Mouse (Mus musculus) forebrain, embryonic 13.5 days (tissue): Measurements from ENCODE around the gene Plb1. TPM values are rescaled to one million over a fixed set of nuclear protein-coding genes. Genes with fewer than 3 reads are reported as not detected.

Experiments
- ATAC-seq: fragments of 200-750 bp; cut with Nextera tagmentation; 2 replicates; pipeline ENCODE4 v1.8.0; 2017
- H3K27ac ChIP-seq: fragments of 300-500 bp; sonication (generic); 2 replicates; pipeline ENCODE4 v1.5.1; 2015; ENCODE audit warnings: inconsistent platforms, mild to moderate bottlenecking, moderate library complexity
- H3K27me3 ChIP-seq: fragments of 300-500 bp; sonication (generic); 2 replicates; pipeline ENCODE4 v1.6.1; 2015; ENCODE audit warnings: mild to moderate bottlenecking, inconsistent platforms
- H3K36me3 ChIP-seq: fragments of 300-500 bp; sonication (generic); 2 replicates; pipeline ENCODE4 v1.6.1; 2015; ENCODE audit warnings: mild to moderate bottlenecking, inconsistent platforms; ENCODE audit not compliant: poor library complexity, severe bottlenecking
- H3K4me1 ChIP-seq: fragments of 300-500 bp; sonication (generic); 2 replicates; pipeline ENCODE4 v1.6.1; 2015; ENCODE audit warnings: inconsistent platforms
- H3K4me2 ChIP-seq: fragments of 300-500 bp; sonication (generic); 2 replicates; pipeline ENCODE4 v1.6.1; 2015; ENCODE audit warnings: inconsistent platforms, mild to moderate bottlenecking, moderate library complexity
- H3K4me3 ChIP-seq: fragments of 300-500 bp; sonication (generic); 2 replicates; pipeline ENCODE4 v1.5.1; 2015; ENCODE audit warnings: mild to moderate bottlenecking, inconsistent platforms
- H3K9ac ChIP-seq: fragments of 300-500 bp; sonication (generic); 2 replicates; pipeline ENCODE4 v1.6.1; 2015; ENCODE audit warnings: mild to moderate bottlenecking, inconsistent platforms
- H3K9me3 ChIP-seq: fragments of 300-500 bp; sonication (generic); replicated peaks from 2 replicates; pipeline ENCODE4 v1.6.1; 2016; ENCODE audit warnings: inconsistent platforms
- WGBS: fragments of 180-500 bp; shearing (Covaris S2); methylation state at CpG from one replicate; pipeline ENCODE4 v1.1.7; 2015; 5-methylcytosine and 5-hydroxymethylcytosine counted together
- polyA plus RNA-seq: library from polyadenylated mRNA; unstranded; fragments of >200 nt; fragmentation: Nextera tagmentation; extraction: Ambion mirVana; gene quantifications from 2 replicates; pipeline ENCODE4 v1.2.1, GENCODE M21; 2015

Gene Plb1
- polyA plus RNA-seq, 1 experiment from 2014 or later = not detected

DNA sequence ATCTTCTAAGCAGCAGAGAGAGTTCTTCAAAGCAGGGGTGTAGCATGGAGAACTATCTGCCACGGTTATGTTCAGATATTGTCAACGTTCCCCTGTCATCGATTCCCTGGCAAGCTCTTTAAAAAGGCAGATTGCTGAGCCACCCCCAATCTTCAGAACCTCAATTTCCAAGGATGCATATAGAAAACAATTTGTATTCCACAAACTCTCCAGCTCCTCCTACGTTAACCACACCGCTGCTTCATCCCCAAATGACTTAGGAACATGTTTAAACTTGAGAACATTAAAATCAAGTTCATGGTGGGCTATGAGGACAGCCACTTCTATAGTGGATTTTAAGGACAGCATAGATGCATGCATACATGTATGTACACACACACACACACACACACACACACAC lies 138.7 kb downstream of the Plb1 start:
- Histone ChIP-seq H3K9me3 (no peaks in the 10 kb centered on the region), H3K4me3 (no peak overlapping the region), H3K4me1 (no peaks in the 10 kb centered on the region), H3K9ac (no peak overlapping the region), H3K27ac (no peak overlapping the region), H3K27me3 (0 out of 2 replicates have a peak, but pooled peaks cover under 1% of the 10 kb centered on the region), H3K4me2 (no peak overlapping the region), H3K36me3 (no peaks in the 10 kb centered on the region)
- 92% methylated on average over 5 of the region's 5 CpGs for WGBS
- no peak for ATAC-seq

DNA sequence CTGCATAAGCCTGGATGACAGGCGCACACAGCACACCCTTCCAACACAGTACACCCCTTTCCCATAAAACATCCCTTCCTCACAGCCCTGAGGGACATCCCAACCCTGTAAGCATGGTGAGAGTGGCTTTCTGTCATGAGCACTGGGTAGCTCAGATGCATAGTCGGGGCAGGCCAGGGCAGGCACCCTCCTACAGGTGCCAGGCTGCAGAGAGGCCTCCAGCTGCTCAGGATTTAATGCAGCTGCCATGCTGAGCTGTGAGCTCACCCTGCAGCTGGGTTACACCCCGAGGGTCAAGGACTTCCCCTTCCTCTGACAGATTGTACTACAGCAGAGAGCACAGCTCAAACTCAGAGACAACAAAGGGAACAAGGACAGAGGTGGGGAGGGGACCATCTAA lies 146.0 kb downstream of the Plb1 start:
- no peak overlapping the region for H3K4me2 ChIP-seq
- H3K4me1 ChIP-seq = no peaks in the 10 kb centered on the region
- no peak for ATAC-seq
- no peaks in the 10 kb centered on the region for H3K36me3 ChIP-seq
- H3K27me3 ChIP-seq = no peaks in the 10 kb centered on the region
- H3K27ac ChIP-seq = no peak overlapping the region
- no peaks in the 10 kb centered on the region for H3K9me3 ChIP-seq
- H3K9ac ChIP-seq = no peak overlapping the region
- no peak overlapping the region for H3K4me3 ChIP-seq
- 51% methylated on average over 3 of the region's 3 CpGs for WGBS

DNA sequence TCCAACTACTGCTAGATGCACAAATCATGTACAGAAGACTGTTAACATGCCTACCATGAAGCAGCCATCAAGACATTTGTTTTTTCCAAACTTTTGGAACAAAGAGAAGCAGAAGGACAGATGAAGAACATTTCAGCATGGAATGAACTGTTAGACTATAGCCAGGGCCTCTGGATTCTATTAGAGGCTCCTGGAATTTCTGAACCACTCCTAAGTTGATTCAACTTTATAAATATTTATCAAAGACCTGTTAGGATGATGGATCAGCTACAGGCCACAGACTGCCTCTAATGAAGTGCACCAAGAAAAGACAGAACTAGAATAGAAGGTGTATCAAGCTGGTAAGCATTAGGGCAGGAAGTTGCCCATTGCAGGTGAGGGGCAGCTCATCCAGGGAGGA lies 156.1 kb downstream of the Plb1 start:
- H3K9ac ChIP-seq = no peak overlapping the region
- no peaks in the 10 kb centered on the region for H3K9me3 ChIP-seq
- no peaks in the 10 kb centered on the region for H3K4me1 ChIP-seq
- no peaks in the 10 kb centered on the region for H3K27me3 ChIP-seq
- H3K4me3 ChIP-seq = no peak overlapping the region
- H3K36me3 ChIP-seq = no peaks in the 10 kb centered on the region
- H3K27ac ChIP-seq = no peak overlapping the region
- ATAC-seq = no peak
- H3K4me2 ChIP-seq = no peak overlapping the region

DNA sequence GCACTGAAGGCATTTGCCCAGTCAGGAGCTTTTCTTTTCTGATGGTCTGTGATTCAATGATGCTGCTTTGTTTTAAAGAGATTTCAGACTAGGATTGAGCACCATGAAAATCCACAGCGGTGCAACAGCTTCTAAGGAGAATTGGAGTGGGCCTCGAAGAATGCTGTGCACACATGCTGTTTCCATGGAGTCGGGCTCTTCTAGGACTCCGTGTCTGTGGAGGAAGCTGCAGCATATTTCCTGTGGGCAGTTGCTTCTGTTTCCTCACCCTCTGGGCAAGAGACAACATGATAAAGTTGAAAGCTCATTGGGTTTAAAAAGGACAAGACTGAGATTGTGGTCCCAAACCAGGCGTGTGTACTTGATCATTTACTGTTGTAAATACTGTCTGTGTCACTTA lies 157.8 kb downstream of the Plb1 start:
- 85% methylated on average over 5 of the region's 5 CpGs for WGBS
- Histone ChIP-seq H3K27ac (no peak overlapping the region), H3K9ac (no peak overlapping the region), H3K4me3 (no peak overlapping the region), H3K27me3 (no peaks in the 10 kb centered on the region), H3K9me3 (no peaks in the 10 kb centered on the region), H3K36me3 (no peaks in the 10 kb centered on the region), H3K4me1 (no peaks in the 10 kb centered on the region), H3K4me2 (no peak overlapping the region)
- no peak for ATAC-seq

DNA sequence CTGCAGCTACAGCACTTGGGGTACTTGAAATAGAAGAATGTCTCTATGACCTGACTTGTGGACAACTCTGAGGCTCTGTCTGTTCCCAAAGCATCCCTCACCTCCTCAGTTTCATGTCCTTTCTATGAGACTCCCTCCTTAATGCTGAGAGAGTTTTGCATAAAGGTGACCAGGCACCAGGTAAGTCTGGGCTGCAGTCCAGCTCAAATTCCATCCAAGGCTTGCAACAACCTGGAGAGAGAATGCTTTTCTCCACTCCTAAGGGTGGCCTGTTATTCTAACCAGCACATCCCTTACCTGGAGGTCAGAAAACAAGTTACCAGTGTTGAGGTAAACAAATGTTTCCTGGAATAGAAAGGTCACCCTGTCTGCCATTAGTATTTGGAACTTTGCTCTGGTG lies 159.8 kb downstream of the Plb1 start:
- H3K9ac ChIP-seq = no peak overlapping the region
- H3K9me3 ChIP-seq = no peaks in the 10 kb centered on the region
- no peaks in the 10 kb centered on the region for H3K27me3 ChIP-seq
- H3K27ac ChIP-seq = no peak overlapping the region
- no peaks in the 10 kb centered on the region for H3K4me1 ChIP-seq
- no peaks in the 10 kb centered on the region for H3K36me3 ChIP-seq
- no peak for ATAC-seq
- no peak overlapping the region for H3K4me3 ChIP-seq
- H3K4me2 ChIP-seq = no peak overlapping the region

DNA sequence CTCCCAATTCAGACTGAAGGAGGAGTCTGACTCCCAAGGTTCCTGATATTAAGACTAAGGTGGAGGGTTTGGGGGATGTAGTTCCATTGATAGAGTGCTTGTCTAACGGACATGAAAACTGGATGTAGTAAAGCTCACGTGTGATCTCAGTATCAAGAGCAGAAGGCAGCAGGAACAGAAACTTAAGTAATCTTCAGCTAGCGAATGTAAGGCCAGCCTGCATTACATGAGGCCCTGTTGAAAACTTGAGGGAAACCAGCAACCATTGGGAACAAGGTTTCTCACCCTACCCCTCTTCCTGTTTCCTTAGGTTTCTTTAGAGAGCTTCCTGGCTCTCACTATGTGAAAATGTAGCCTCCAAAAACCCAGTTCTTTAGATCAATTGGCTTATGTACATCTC lies 162.1 kb downstream of the Plb1 start:
- H3K36me3 ChIP-seq = no peaks in the 10 kb centered on the region
- no peaks in the 10 kb centered on the region for H3K4me1 ChIP-seq
- no peak overlapping the region for H3K4me2 ChIP-seq
- ATAC-seq = no peak
- no peaks in the 10 kb centered on the region for H3K9me3 ChIP-seq
- H3K4me3 ChIP-seq = no peak overlapping the region
- H3K9ac ChIP-seq = no peak overlapping the region
- H3K27ac ChIP-seq = no peak overlapping the region
- 85% methylated on average over 3 of the region's 3 CpGs for WGBS
- H3K27me3 ChIP-seq = no peaks in the 10 kb centered on the region

DNA sequence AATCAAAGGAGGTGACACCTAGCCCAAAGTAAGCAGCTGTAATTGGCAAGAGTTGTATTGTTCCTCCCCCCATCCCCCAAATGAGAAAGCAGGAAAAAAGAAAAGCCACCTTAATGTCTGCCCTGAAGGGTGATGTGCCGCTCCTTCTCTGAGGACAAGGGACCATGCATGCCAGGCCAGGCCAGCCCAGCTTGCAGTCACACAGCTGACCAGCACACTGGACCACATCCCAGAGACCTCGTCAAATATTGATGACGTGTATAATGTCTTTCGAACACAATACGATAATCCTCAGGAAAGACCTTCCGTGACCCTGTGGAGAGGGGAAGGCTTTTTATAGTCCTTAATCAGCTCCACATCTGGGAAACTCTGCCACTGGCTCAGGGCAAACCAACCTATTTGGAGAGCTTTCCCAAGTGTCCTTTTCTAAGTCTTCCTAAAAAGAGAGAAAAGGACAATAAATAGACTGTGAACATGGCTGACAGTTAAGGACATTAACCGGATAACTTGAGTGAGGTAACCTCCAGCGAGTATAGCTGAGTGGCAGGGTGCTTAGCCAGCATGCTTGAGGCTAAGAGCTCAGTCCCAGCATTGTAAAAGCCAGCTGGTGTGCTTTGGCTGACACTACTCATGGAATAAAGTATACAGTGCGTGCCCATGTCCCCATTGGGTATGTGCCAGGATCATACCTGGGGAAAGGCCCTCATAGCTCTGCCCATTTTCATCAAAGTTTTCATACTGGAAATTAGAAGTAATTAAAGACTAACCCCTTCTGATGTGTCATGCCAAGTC lies 162.8 kb downstream of the Plb1 start:
- Histone ChIP-seq H3K4me1 (no peaks in the 10 kb centered on the region), H3K4me2 (no peak overlapping the region), H3K9me3 (no peaks in the 10 kb centered on the region), H3K36me3 (no peaks in the 10 kb centered on the region), H3K27ac (no peak overlapping the region), H3K9ac (no peak overlapping the region), H3K27me3 (no peaks in the 10 kb centered on the region), H3K4me3 (no peak overlapping the region)
- 80% methylated on average over 9 of the region's 9 CpGs for WGBS
- ATAC-seq = no peak

DNA sequence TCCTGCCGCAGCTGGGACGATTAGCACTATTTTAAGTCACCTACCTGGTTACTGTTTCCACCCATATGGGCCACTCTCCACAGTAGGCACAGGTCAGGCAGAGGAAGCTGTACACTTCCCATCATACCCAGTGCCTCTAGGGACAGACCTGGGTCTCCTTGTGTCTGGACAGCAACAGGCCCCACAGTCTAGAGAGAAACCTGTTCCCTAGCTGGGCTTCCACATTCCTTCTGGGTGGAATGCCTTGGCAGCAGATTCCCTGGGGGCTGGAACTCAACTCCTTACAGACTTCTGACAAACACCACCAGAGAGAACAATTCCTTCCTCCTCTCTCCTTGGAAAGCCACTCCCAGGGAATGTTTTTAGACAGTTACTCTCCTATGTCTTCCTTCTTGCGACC lies 165.2 kb downstream of the Plb1 start:
- 86% methylated on average over 3 of the region's 3 CpGs for WGBS
- no peak for ATAC-seq
- no peaks in the 10 kb centered on the region for H3K36me3 ChIP-seq

DNA sequence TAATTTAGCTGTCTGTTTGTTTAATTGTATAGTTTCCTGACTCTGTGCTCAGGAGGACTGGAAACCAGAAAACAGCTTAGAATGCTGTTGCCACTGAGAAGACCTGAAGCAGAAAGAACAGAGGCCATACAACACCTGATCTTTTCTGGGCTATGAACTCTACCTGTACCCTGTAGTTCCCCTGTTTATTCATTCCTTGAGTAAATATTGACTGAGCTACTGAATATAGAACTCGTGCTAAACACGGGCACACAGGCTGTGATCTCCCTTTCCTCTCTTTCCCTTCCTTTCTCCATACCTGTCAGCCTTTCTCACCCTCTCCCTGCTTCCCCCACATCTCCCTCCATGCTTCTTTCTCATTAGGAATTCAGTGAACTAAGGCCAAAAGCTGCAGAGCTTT lies 168.4 kb downstream of the Plb1 start:
- H3K4me3 ChIP-seq = no peak overlapping the region
- H3K9ac ChIP-seq = no peak overlapping the region
- 72% methylated on average over 2 of the region's 2 CpGs for WGBS
- no peak for ATAC-seq
- no peaks in the 10 kb centered on the region for H3K36me3 ChIP-seq
- H3K27me3 ChIP-seq = no peaks in the 10 kb centered on the region
- H3K9me3 ChIP-seq = no peaks in the 10 kb centered on the region
- H3K4me1 ChIP-seq = peaks cover 7% of the 10 kb centered on the region; the same call in 1 of the 2 replicates
- H3K4me2 ChIP-seq = no peak overlapping the region
- no peak overlapping the region for H3K27ac ChIP-seq

More for the DNA sequence above, 165.2 kb downstream of the Plb1 start:
- H3K27ac ChIP-seq = no peak overlapping the region
- H3K4me2 ChIP-seq = no peak overlapping the region
- no peak overlapping the region for H3K9ac ChIP-seq
- no peak overlapping the region for H3K4me3 ChIP-seq
- no peaks in the 10 kb centered on the region for H3K9me3 ChIP-seq
- H3K4me1 ChIP-seq = no peaks in the 10 kb centered on the region
- H3K27me3 ChIP-seq = no peaks in the 10 kb centered on the region

DNA sequence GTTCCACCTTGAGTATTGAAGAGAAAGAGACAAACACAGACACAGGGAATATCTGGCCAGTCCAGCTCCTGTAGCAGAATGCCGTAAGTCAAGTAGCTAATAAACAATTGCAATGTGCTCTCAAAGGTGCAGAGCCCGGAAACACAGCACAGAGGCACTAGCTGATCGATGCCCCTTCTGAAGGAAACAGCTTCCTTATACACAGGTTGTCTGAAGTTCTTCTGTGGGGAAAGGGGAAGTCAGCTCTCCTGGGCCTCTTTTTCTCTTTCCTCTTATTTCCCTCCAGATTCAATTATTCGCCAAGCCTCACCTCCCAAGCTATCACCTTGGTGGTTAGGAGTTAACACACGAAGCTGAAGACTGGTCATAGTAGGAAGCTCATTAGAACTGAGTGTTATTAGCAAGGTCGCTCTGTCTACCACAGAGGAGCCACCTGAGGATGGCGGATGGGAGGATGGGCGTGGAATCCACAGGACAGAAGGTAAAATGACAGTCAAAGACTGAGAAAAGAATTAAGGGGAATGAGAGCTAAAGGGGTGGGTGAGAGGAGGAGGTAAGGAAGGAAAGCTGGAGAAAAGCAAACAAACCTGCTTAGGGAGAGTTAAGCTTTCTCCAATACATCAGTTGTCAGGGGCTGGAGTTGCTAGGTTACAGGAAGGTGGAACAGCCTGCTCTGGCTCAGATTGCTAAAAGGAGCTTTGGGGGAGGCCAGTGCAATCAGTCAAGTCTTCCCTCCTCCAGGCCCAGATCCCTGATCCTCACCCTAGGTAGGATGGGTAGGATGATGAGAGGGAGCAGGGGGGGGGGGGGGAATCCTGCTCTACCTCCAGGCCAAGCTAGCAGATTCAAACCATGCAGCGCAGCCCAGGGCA lies 170.8 kb downstream of the Plb1 start:
- H3K27me3 ChIP-seq = no peaks in the 10 kb centered on the region
- H3K4me1 ChIP-seq = peaks cover 7% of the 10 kb centered on the region; the same call in 1 of the 2 replicates
- WGBS = 80% methylated on average over 9 of the region's 9 CpGs
- ATAC-seq = no peak
- H3K4me2 ChIP-seq = no peak overlapping the region
- no peaks in the 10 kb centered on the region for H3K36me3 ChIP-seq
- no peak overlapping the region for H3K9ac ChIP-seq
- no peaks in the 10 kb centered on the region for H3K9me3 ChIP-seq
- no peak overlapping the region for H3K27ac ChIP-seq
- H3K4me3 ChIP-seq = no peak overlapping the region

DNA sequence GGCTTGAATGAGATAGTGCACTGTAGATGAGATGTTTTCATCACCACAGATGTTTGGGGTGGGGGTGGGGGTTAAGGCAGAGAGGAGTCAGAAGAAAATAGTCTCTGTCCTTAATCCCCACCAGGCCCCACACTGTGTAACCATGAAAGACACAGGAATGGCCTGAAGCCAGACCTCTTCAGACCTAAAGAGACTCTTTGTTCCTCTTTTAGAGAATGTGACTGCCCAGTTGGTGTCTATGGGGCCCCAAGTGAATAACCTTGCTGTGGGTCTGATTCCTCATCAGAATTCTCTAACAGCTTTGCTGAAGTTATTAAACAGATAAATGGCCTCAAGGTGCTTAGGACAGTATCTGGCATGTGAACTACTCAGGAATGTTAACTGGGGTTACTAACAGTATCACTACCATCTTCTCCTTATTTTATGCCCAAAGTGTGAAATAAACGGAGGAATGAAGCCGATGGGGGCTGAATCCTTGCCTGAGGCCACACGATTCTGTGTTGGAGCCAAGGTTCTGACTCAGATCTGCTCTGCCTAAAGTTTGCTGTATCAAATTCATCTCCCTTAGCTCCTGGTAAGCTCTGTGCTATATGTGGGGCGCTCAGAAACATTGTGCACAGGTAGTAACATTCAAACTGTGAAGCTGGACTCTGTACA lies 172.8 kb downstream of the Plb1 start:
- no peak overlapping the region for H3K4me2 ChIP-seq
- no peaks in the 10 kb centered on the region for H3K9me3 ChIP-seq
- peaks cover 7% of the 10 kb centered on the region; the same call in 1 of the 2 replicates for H3K4me1 ChIP-seq
- no peak for ATAC-seq
- no peaks in the 10 kb centered on the region for H3K36me3 ChIP-seq
- no peak overlapping the region for H3K27ac ChIP-seq
- no peak overlapping the region for H3K9ac ChIP-seq
- WGBS = 72% methylated on average over 4 of the region's 4 CpGs
- no peaks in the 10 kb centered on the region for H3K27me3 ChIP-seq
- no peak overlapping the region for H3K4me3 ChIP-seq

DNA sequence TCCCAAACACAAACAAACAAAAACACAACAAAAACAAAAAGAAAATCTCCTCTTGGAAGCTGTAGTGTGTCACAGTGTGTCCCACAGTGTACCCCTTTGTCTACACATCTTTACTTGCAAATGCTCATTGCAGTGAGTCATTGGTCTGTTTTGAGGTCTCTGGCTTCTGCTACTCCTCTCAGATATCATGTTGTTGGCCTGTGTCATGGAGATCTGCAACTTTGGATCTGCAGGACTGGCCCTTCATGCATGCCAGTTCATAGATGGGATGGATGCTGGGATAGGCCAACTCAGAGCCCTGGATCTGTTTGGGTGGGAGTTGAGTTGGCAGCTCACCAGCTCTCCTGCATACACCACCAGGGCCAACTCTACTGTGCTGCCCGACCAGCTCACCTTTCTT lies 176.3 kb downstream of the Plb1 start:
- 77% methylated on average over 1 of the region's 1 CpGs for WGBS
- Histone ChIP-seq H3K36me3 (no peaks in the 10 kb centered on the region), H3K27ac (no peak overlapping the region), H3K27me3 (no peaks in the 10 kb centered on the region), H3K4me2 (no peak overlapping the region), H3K4me1 (peaks cover 15% of the 10 kb centered on the region), H3K4me3 (no peak overlapping the region), H3K9ac (no peak overlapping the region), H3K9me3 (no peaks in the 10 kb centered on the region)
- no peak for ATAC-seq
